Mouse (Mus musculus) CD4-positive, CD25-positive, alpha-beta regulatory T cell, adult 4 months (primary cell): ENCODE results near the gene Sipa1l3. TPM values are rescaled to one million over a fixed set of nuclear protein-coding genes. Genes with fewer than 3 reads are reported as not detected.

Experiments
- ATAC-seq: one replicate; pipeline ENCODE4 v1.8.0; 2017
- polyA plus RNA-seq, 2 experiments: library from polyadenylated mRNA; unstranded; fragments of 100-300 nt; shearing (Covaris generic); gene quantifications; one replicate each; pipeline ENCODE4 v1.2.1; 2017

The Sipa1l3 gene
- polyA plus RNA-seq, 2 experiments from 2014 or later: 4.3 to 5.6 TPM

DNA sequence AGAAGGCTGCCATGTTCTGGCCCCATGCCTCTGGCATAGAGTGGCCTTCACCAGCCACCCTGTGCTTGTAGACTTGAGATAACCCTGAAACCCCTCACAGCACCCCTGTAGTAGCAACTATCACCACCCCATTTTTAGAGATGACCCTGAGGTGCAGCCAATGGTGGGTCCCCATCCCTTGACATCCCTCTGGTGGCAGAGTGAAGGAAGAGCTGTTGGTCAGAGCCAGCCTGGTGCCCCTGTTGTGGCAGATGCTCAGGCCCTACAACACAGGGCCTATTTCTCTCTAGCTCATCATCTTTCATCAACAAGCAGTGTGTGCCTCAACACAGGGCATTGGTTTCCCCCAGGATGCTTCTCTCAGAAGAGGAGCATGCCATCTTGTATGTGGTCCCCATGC is 183.2 kb downstream of the Sipa1l3 start:
- no peak for ATAC-seq

DNA sequence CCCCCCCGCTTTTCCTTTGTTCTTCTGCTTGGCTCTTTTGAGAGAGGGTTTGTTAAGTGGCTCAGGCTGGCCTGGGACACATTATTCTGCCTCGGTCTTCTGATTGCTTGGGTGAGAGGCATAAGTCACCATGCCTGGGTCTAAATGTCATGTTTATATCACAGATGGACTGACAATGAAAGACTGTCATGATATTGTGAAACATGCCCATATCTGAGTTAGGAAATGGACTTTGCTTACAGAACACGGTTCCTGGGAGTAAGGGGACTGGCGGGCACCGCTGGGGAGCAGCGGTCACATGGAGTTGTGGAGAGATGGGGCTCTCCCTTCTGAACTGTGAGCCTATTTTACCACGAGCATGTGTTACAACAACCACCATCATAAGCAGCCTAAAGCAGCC is 184.3 kb downstream of the Sipa1l3 start:
- no peak for ATAC-seq

- no peak for ATAC-seq
Measured at GRCm38 (mm10) chr7:29328984-29329383, 189.5 kb downstream of the Sipa1l3 start.

GRCm38 (mm10) chr7:29327087-29327486 is 191.4 kb downstream of the Sipa1l3 start:
- ATAC-seq: no peak

DNA sequence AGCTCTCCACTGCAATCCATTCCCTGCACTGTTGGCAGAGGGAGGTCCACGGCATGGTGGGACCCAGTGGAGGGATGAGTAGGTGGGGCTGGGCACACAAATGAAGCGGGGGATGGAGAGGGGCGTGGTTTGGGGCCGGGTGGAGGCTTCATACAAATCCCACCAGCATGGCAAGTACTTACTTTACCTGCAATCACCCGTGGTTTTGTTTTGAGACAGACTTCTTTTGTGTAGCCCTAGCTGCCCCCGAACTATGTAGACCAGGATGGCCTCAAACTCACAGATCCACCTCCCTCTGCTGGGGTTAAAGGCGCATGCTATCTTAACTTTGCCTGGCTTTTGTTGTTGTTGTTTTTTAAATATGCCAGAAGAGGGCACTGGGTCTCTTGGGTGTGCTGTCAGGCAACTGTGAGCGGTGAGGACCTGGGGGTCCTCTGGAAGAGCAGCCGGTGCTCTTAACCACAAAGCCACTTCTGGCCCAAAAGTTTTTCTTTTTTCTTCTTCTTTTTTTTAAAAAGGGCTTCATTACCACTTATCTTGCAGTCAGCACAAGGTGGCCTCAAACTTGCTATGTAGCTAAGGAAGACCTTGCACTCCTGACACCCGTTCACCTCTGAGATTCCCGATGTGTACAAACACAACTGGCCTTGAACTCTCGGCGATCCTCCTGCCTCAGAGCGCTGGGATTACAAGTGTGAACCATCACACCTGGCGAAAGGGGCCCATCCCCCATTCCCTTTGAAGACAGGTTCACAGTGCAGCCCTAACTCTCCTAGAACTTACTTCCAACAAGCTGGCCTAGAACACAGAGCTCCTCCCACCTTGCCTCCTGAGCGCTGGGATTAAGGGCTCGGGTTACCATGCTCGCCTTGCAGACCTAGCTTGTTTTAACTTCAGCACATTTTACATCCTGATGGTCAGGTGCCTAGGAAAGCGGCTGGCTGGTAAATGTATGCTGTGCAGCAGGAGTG is 198.8 kb downstream of the Sipa1l3 start:
- no peak for ATAC-seq

DNA sequence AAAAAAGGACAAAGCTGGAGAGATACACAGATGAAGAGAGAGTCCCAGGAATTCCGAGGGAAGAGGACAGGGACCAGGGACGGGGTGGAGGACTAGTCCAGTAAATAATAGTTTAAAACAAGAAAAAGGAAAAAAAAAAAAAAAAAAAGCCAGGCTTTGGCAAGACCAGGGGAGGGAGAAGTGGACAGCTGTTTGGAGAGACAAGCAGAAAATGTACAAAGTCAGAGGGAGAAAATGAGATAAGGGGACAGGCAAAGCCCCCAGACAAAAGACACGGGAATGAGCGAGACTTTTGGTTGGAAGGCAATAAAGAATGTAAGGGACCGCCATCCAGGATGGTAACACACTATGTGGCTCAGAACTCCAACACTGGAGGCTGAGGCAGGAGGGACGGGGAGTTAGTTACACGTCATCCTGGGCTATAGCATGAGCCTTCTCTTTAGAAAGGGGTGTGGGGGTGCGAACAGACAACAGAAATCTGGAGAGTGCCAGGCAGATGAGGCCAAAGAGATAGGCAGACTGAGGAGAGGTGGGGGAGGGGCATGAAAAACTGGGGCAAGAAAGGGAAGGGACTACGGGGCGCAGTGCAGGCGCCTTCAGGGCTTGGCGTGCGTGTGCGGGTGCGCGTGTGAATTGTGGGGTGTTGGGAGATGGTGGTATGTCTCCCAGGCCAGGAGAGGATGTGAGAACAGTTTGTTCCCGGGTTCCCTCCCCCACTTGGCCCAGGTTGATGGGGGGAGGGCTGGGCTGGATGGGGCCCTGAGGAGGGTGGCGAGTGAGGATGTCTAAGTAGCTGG is 200.1 kb downstream of the Sipa1l3 start:
- ATAC-seq: no peak

- ATAC-seq: no peak
Measured at GRCm38 (mm10) chr7:29317558-29317957, 200.9 kb downstream of the Sipa1l3 start.

DNA sequence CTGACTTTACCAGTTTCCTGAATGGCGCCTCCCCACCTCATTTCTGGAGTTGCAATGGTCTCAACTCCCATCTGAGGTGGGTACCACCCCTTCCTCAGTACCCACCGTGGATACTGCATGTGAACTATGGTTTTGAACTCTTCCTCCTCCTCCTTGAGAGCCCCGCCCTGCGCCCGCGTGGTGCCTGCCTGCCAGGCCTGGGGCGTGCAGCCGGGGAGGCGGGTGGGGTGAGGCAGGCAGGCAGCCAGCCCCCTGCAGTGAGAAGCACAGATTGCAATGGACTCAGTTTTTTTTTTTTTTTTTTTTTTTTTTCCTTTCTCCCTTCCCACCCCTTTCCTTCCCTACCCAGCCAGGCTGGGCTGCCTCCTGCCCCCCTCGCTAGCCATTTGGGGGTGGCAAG is 201.5 kb downstream of the Sipa1l3 start:
- ATAC-seq: no peak

DNA sequence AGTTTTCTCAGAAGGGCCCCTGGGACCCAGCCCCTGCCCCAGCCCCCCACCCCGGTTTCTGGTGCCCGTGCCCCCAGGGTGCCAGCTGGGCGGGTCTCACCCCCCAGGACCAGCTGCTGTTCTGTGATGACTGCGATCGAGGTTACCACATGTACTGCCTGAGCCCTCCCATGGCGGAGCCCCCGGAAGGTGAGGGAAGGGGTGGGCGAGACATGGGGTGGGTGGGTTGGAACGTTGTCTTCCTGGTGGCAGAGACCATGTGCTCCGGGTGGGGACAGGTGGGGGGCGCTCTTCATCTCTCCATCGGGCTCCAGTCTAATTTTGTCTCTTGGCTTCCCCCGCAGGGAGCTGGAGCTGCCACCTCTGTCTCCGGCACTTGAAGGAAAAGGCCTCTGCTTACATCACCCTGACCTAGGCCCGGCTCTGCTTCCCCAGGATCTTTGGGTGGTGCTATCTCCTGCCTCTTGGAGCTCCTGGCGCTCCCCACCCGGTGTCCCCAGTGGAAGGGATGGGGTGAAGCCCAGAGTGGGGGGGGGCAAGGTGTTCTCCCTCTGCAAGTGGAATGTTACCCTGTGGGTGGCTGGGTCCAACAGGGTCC is 202.2 kb downstream of the Sipa1l3 start:
- no peak for ATAC-seq

DNA sequence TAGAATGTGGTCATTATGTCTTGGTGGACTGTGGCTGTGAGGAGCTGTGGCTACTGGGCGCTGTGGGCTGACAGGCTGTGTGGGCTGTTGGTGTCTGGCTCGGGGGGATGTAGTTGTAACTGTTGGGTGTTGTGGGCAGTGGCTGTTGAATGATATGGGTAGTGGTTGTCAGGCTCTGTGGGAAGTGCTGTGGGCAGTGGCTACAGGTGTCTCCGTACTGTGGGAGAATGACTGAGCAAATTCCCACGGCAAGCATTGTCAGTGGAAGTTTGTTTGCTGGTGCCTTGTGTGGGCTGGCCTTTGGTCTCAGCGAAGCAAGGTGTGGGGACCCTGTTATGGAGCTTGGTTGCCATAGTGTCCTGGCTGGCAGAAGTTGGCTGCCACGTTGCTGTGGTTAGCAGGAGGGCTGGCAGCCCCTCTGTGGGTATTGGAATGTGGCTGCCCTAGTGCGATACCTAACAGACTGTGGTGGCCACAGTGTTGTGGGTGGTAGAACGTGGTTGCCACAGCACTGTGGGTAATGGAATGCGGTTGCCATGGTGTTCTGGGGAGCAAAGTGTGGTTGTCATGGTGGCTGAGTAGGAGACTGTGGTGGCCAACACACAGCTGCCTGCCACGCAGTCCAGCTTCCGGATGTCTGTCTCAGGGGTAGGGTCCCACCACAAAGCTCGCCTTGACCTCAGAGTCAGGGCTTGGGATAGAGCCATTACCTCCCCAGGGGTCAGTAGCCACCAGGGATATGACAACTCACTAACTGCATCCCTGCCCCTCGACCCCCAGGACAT is 203.4 kb downstream of the Sipa1l3 start:
- no peak for ATAC-seq

GRCm38 (mm10) chr7:29313572-29314261 is 204.7 kb downstream of the Sipa1l3 start:
- ATAC-seq: no peak

GRCm38 (mm10) chr7:29313051-29313450 is 205.4 kb downstream of the Sipa1l3 start:
- no peak for ATAC-seq

DNA sequence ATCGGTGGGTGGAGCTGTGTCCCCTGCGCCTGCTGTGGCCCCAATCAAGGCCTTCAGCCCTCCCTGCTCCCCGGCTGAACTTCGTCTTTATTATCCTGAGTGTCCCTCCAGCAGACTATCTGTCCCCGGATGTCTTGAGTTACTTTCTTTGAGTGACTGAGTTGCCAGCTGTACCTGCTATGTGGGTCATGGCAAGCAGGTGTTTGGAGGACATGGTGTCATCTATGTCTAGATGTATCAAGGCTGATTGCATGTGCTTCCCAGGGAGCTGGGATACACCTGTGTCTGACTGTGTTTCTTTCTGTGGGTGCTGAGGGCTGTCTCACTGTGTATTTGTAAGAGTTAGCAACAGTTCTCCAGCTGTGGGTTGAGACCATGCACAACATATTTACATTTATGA is 208.7 kb downstream of the Sipa1l3 start:
- no peak for ATAC-seq

- ATAC-seq: peak; percentile 36
Measured at GRCm38 (mm10) chr7:29309221-29309721, 209.2 kb downstream of the Sipa1l3 start.

- ATAC-seq: peak; percentile 56
Measured at GRCm38 (mm10) chr7:29307350-29308104, 210.9 kb downstream of the Sipa1l3 start.

GRCm38 (mm10) chr7:29306619-29307018 is 211.8 kb downstream of the Sipa1l3 start:
- ATAC-seq: peak; percentile 49

GRCm38 (mm10) chr7:29306108-29306507 is 212.3 kb downstream of the Sipa1l3 start:
- ATAC-seq: no peak

DNA sequence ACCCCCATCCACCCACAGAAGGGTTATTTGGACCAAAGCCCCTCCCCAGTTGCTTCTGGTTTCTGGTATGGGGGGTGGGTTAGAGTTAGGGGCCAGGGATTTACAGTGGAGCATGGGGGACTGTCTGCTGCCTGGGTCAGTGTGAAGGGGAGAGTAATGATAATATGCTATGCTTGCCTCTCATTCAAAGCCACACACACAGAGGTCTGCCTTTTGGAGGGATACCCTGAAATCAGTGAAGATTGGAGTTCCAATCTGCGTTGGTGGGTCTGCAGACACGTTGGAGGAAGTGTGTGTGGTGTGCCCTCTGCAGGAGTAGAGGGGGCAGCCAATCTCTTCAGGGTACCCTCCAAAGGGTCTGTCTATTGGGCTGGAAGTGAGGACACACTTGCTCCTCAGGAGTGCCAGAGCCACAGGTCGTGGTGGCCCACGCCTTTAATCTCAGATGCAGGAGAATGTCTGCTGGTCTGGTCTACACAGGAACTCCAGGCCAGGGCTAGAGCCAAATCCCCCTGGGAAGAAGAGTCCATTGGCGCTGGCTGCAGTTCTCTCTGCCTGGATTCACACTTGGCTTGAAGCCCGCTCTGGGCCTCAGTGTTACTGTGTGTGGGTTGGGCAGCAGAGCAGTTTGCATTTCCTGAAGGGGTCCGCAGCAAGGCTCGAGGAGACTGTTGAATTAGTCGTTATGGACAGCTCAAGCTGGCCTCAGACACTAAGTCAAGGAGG is 213.0 kb downstream of the Sipa1l3 start:
- ATAC-seq: no peak

DNA sequence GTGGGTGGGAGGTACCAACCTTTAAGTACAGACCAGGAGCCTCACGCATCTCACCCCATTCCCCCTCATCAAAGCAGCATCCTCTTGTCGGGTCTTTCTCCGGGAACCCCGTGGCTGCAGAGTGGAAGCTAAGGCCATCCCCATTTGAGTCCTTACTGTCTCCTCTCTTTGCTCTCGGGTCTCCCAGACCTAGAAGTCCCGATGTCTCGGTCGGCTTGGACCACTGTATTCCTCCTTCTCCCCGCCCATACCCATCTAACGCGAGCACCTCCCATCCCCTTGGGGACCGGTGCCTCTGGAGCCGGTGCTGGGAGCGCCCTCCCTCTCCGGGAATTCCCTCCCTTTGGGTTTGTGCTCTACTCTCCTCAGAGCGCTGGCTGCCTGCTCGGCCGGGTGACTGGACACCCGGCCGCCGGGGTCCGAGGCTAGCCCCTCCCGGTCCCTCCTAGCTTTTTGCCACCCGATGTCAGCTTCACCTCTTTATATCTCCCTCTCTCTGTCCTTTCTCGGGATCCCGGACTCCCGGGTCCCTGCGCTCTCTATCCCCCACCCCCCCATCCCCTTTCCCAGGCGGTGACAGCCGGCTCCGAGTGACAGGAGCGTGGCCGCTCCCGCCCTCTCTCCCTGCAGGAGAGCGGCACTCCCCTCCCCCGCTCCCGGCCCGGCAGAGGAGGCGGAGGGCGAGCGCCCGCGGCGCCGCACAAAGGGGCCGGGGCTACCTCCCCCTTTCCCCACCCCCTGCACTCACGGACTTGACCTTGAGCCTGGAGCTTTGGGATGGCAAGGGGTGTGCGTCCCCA is 213.8 kb downstream of the Sipa1l3 start:
- no peak for ATAC-seq
